ENCODE assay signal across 10 mouse cellular contexts in genomic region chr10:76118741-76119140, GRCm38 (mm10). TPM values are rescaled to one million over a fixed set of nuclear protein-coding genes. Genes with fewer than 3 reads are reported as not detected.
DNase-seq lines count a peak whose midpoint lies in the region; ATAC-seq and TF ChIP-seq lines count a peak whose summit lies in the region.
"Had no signal": no experiment of that assay in that cellular context is flagged by ENCODE, and none has a peak within 500 bp of the region (broad histone marks: within the 10 kb centered on the region; RNA-seq: fewer than 3 reads in every experiment).

No protein-coding gene starts in this region.

- no peaks in the 10 kb centered on the region for H3K9me3 ChIP-seq in lung, postnatal 0 days (ENCODE audit: low read length)
- H3K9me3 ChIP-seq in forebrain, embryonic 16.5 days (ENCODE audit: control insufficient read depth, low read length): no peaks in the 10 kb centered on the region

- no peaks in the 10 kb centered on the region for H3K36me3 ChIP-seq in lung, postnatal 0 days (ENCODE audit: insufficient read depth, low read length)
- no peaks in the 10 kb centered on the region for H3K36me3 ChIP-seq in forebrain, embryonic 16.5 days (ENCODE audit: control insufficient read depth, insufficient read depth)

- no peak overlapping the region for H3K9ac ChIP-seq in lung, postnatal 0 days (replicated peaks; ENCODE audit: low read depth)
- no peak overlapping the region for H3K9ac ChIP-seq in forebrain, embryonic 16.5 days (replicated peaks; ENCODE audit: low read depth, low read length)

- H3K4me2 ChIP-seq in lung, postnatal 0 days (replicated peaks; ENCODE audit: low read depth, low read length): no peak overlapping the region
- no peak overlapping the region for H3K4me2 ChIP-seq in forebrain, embryonic 16.5 days (ENCODE audit: low read length)

- ATAC-seq in lung, postnatal 0 days: no peak
- no peak for ATAC-seq in forebrain, embryonic 16.5 days

- TF ChIP-seq POLR2A in cortical plate, adult 2 months (IDR thresholded peaks at IDR 0.05; ENCODE audit: extremely low read depth, insufficient read depth, low read length): no peak

- no peak for TF ChIP-seq EP300 in lung, postnatal 0 days (IDR thresholded peaks at IDR 0.05)

- WGBS in lung, postnatal 0 days: 4% methylated on average over 1 of the region's 1 CpGs
- WGBS in forebrain, embryonic 16.5 days: 4% methylated on average over 1 of the region's 1 CpGs

- H3K4me1 ChIP-seq in lung, postnatal 0 days (ENCODE audit: insufficient read depth, low read depth, low read length): no peaks in the 10 kb centered on the region
- no peaks in the 10 kb centered on the region for H3K4me1 ChIP-seq in cortical plate, adult 2 months (ENCODE audit: control insufficient read depth, insufficient read depth, low read length)
- 0 out of 2 replicates have a peak, but pooled peaks cover 3% of the 10 kb centered on the region for H3K4me1 ChIP-seq in forebrain, embryonic 16.5 days (replicated peaks; ENCODE audit: control insufficient read depth, insufficient read depth, low read length)

- peak; percentile 59 for TF ChIP-seq CTCF in lung, postnatal 0 days (IDR thresholded peaks at IDR 0.05)
- TF ChIP-seq CTCF in cortical plate, adult 2 months (IDR thresholded peaks at IDR 0.05; ENCODE audit: extremely low read depth, insufficient read depth, low read length): 0 out of 2 replicates have a peak, but pooled peaks have one; percentile 17

- H3K27ac ChIP-seq in lung, postnatal 0 days (ENCODE audit: low read length): no peak overlapping the region
- no peak overlapping the region for H3K27ac ChIP-seq in cortical plate, adult 2 months (ENCODE audit: insufficient read depth, low read length)
- H3K27ac ChIP-seq in forebrain, embryonic 16.5 days (ENCODE audit: low read length): no peak overlapping the region

- no peaks in the 10 kb centered on the region for H3K27me3 ChIP-seq in lung, postnatal 0 days (replicated peaks; ENCODE audit: insufficient read depth, low read length)
- H3K27me3 ChIP-seq in forebrain, embryonic 16.5 days (replicated peaks; ENCODE audit: control insufficient read depth, insufficient read depth, low read length): no peaks in the 10 kb centered on the region

- DNase-seq in cerebellum, postnatal 10 days: peak; percentile 28 to 40
- DNase-seq in cerebellum, postnatal 36 days: no peak
- peak; percentile 28 for DNase-seq in lung, postnatal 0 days (ENCODE audit: low spot score)
- no peak for DNase-seq in lung, postnatal 25 days (ENCODE audit: low spot score)
- DNase-seq in retina, postnatal 1 day: peak; percentile 46
- DNase-seq in ovary, postnatal 10 days (ENCODE audit: low spot score): no peak

- no peak overlapping the region for H3K4me3 ChIP-seq in lung, postnatal 0 days (ENCODE audit: low read depth, low read length)
- no peak overlapping the region for H3K4me3 ChIP-seq in cortical plate, adult 2 months (ENCODE audit: insufficient read depth, low read length)
- no peak overlapping the region for H3K4me3 ChIP-seq in forebrain, embryonic 16.5 days (replicated peaks; ENCODE audit: low read length)

RNA-seq across cellular contexts. Expression of gene Slc5a4b, which starts 8.0 kb away (rescaled TPM):
- polyA plus RNA-seq in lung, postnatal 0 days (2015; fragmentation: Nextera tagmentation; extraction: Ambion mirVana): 0.04 TPM in 1 of 2 replicates, not detected in the other
- polyA plus RNA-seq in cortical plate, adult 2 months (2012; rRNA removed): not detected in 2 replicates
- not detected in 2 replicates for polyA plus RNA-seq in forebrain, embryonic 16.5 days (2015; fragmentation: Nextera tagmentation; extraction: Ambion mirVana)
- polyA plus RNA-seq: gonadal fat pad, adult 2 months had no signal

RNA-seq across cellular contexts. Expression of gene Slc5a4a, which starts 28.5 kb away (rescaled TPM):
- polyA plus RNA-seq in lung, postnatal 0 days (2015; fragmentation: Nextera tagmentation; extraction: Ambion mirVana): not detected in 2 replicates
- polyA plus RNA-seq in cortical plate, adult 2 months (2012; rRNA removed): not detected in 2 replicates
- polyA plus RNA-seq in forebrain, embryonic 16.5 days (2015; fragmentation: Nextera tagmentation; extraction: Ambion mirVana): not detected in 2 replicates
- polyA plus RNA-seq: gonadal fat pad, adult 2 months; liver, embryonic 16.5 days had no signal

Comparison
In these comparisons a context has a peak if more than half of its experiments do, and no peak if none do; other contexts are left out.
1. DNase-seq: peak in cerebellum, postnatal 10 days (2 of 2), lung, postnatal 0 days (single experiment) and retina, postnatal 1 day (single experiment); none in cerebellum, postnatal 36 days (0 of 2), lung, postnatal 25 days (single experiment) and ovary, postnatal 10 days (single experiment).